11 mouse cellular contexts compared by ENCODE assay signal in the genomic region with DNA sequence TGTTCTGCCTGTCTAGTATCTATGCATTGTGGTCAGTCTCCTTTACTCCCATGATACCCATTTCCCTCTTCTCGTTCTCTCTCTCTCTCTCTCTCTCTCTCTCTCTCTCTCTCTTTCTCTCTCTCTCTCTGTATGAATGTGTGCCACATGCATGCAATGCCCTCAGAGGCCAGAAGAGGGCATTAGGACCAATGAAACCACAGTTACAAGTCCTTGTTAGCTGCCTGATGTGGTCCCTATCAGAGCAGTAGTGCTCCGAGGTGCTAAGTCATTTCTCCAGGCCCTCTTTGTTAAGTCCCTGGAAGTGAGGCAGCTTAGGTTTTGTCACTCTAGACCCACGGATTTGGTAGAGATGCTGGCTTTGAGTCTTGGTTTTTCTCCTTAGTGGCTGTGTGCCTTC.
DNase-seq lines count a peak whose midpoint lies in the region; ATAC-seq and TF ChIP-seq lines count a peak whose summit lies in the region.
"Had no signal": no experiment of that assay in that cellular context is flagged by ENCODE, and none has a peak within 500 bp of the region (broad histone marks: within the 10 kb centered on the region; RNA-seq: fewer than 3 reads in every experiment).

No protein-coding gene starts in this region.

- ATAC-seq in forebrain, postnatal 0 days, result no peak
- ATAC-seq in forebrain, embryonic 15.5 days (replicated peaks), result no peak
- no peak for ATAC-seq in hindbrain, embryonic 14.5 days (ENCODE audit: low FRiP score)
- ATAC-seq: inflammation-experienced regulatory T-cells, adult 6 months had no signal

- H3K4me1 ChIP-seq in forebrain, postnatal 0 days (ENCODE audit: insufficient read depth), result no peaks in the 10 kb centered on the region
- no peaks in the 10 kb centered on the region for H3K4me1 ChIP-seq in forebrain, embryonic 15.5 days
- no peaks in the 10 kb centered on the region for H3K4me1 ChIP-seq in hindbrain, embryonic 14.5 days (replicated peaks; ENCODE audit: control insufficient read depth, insufficient read depth, low read length)
- H3K4me1 ChIP-seq: embryonic facial prominence, embryonic 15.5 days; midbrain, embryonic 12.5 days had no signal

- H3K4me3 ChIP-seq in forebrain, postnatal 0 days (ENCODE audit: low read depth, low read length), result no peak overlapping the region
- H3K4me3 ChIP-seq in forebrain, embryonic 15.5 days, result no peak overlapping the region
- H3K4me3 ChIP-seq in hindbrain, embryonic 14.5 days (replicated peaks; ENCODE audit: low read length), result no peak overlapping the region
- H3K4me3 ChIP-seq: embryonic facial prominence, embryonic 15.5 days; midbrain, embryonic 12.5 days had no signal

- H3K27ac ChIP-seq in forebrain, postnatal 0 days (ENCODE audit: low read depth, low read length), result no peak overlapping the region
- H3K27ac ChIP-seq in forebrain, embryonic 15.5 days (replicated peaks), result no peak overlapping the region
- H3K27ac ChIP-seq in hindbrain, embryonic 14.5 days, result no peak overlapping the region
- H3K27ac ChIP-seq: embryonic facial prominence, embryonic 15.5 days; midbrain, embryonic 12.5 days had no signal

- H3K9me3 ChIP-seq in forebrain, postnatal 0 days (ENCODE audit: low read length), result no peaks in the 10 kb centered on the region
- no peaks in the 10 kb centered on the region for H3K9me3 ChIP-seq in forebrain, embryonic 15.5 days
- no peaks in the 10 kb centered on the region for H3K9me3 ChIP-seq in hindbrain, embryonic 14.5 days (ENCODE audit: control insufficient read depth, low read length)
- H3K9me3 ChIP-seq: embryonic facial prominence, embryonic 15.5 days; midbrain, embryonic 12.5 days had no signal

- no peaks in the 10 kb centered on the region for H3K27me3 ChIP-seq in forebrain, postnatal 0 days (ENCODE audit: insufficient read depth, low read length)
- H3K27me3 ChIP-seq in forebrain, embryonic 15.5 days, result no peaks in the 10 kb centered on the region
- no peaks in the 10 kb centered on the region for H3K27me3 ChIP-seq in hindbrain, embryonic 14.5 days (ENCODE audit: control insufficient read depth, insufficient read depth, low read length)
- H3K27me3 ChIP-seq: embryonic facial prominence, embryonic 15.5 days had no signal

- peak; percentile 44 for DNase-seq in forebrain, postnatal 0 days
- DNase-seq in lung, postnatal 10 days, result peak; percentile 46
- DNase-seq in lung, adult 18-20 months, result no peak
- peak; percentile 34 to 43 for DNase-seq in cerebellum, postnatal 36 days
- DNase-seq in mesoderm, embryonic 11.5 days (ENCODE audit: low read depth, low spot score), result peak; percentile 66
- DNase-seq in urinary bladder, postnatal 25 days (ENCODE audit: low spot score), result no peak
- no peak for DNase-seq in hindbrain, embryonic 14.5 days (ENCODE audit: low spot score)

- no peak overlapping the region for H3K4me2 ChIP-seq in forebrain, postnatal 0 days (ENCODE audit: low read depth)
- no peak overlapping the region for H3K4me2 ChIP-seq in forebrain, embryonic 15.5 days (replicated peaks)
- no peak overlapping the region for H3K4me2 ChIP-seq in hindbrain, embryonic 14.5 days (replicated peaks)
- H3K4me2 ChIP-seq: embryonic facial prominence, embryonic 15.5 days; midbrain, embryonic 12.5 days had no signal

- peak; percentile 73 for TF ChIP-seq CTCF in forebrain, postnatal 0 days (IDR thresholded peaks at IDR 0.05; ENCODE audit: low read depth)

- H3K9ac ChIP-seq in forebrain, postnatal 0 days, result no peak overlapping the region
- no peak overlapping the region for H3K9ac ChIP-seq in forebrain, embryonic 15.5 days (replicated peaks)
- H3K9ac ChIP-seq in hindbrain, embryonic 14.5 days, result no peak overlapping the region
- H3K9ac ChIP-seq: embryonic facial prominence, embryonic 15.5 days; midbrain, embryonic 12.5 days had no signal

- H3K36me3 ChIP-seq in forebrain, postnatal 0 days (ENCODE audit: insufficient read depth), result no peaks in the 10 kb centered on the region
- no peaks in the 10 kb centered on the region for H3K36me3 ChIP-seq in forebrain, embryonic 15.5 days
- H3K36me3 ChIP-seq in hindbrain, embryonic 14.5 days (replicated peaks; ENCODE audit: control insufficient read depth, insufficient read depth), result no peaks in the 10 kb centered on the region
- H3K36me3 ChIP-seq: embryonic facial prominence, embryonic 15.5 days; midbrain, embryonic 12.5 days had no signal

- WGBS in forebrain, postnatal 0 days, result 23% methylated on average over 3 of the region's 3 CpGs
- 30% methylated on average over 3 of the region's 3 CpGs for WGBS in forebrain, embryonic 15.5 days
- 29% methylated on average over 3 of the region's 3 CpGs for WGBS in hindbrain, embryonic 14.5 days

Comparison
In these comparisons a context has a peak if more than half of its experiments do, and no peak if none do; other contexts are left out.
1. DNase-seq: peak in forebrain, postnatal 0 days (single experiment), lung, postnatal 10 days (single experiment), cerebellum, postnatal 36 days (2 of 2) and mesoderm, embryonic 11.5 days (single experiment); none in lung, adult 18-20 months (0 of 2), urinary bladder, postnatal 25 days (single experiment) and hindbrain, embryonic 14.5 days (single experiment).